ENCODE assay signal across 8 mouse cellular contexts in the genomic region with DNA sequence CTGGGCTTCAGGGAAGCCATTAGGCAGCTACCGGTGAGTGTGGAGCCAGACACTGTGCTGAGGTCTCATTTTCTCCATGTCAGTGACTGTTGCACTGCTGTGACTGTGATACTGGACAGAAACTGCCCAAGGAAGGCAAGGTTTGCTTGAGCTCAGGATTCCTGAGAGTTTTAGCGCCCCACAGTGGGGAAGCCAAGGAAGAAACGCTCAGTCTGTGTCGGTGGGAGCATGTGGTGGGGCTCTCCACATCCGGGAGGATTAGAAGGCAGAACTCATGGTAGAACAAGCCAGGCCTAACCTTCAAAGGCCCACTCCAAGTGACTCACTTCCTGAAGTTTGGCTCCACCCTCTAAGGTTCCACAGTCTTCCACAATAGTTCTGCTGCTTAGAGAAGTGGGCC. TPM values are rescaled to one million over a fixed set of nuclear protein-coding genes. Genes with fewer than 3 reads are reported as not detected.
DNase-seq lines count a peak whose midpoint lies in the region; ATAC-seq lines count a peak whose summit lies in the region.

No protein-coding gene starts in this region.

- no peak for ATAC-seq in embryonic facial prominence, embryonic 11.5 days (replicated peaks; ENCODE audit: insufficient number of reproducible peaks, low FRiP score, low TSS enrichment, low read depth)

- 27% methylated on average over 5 of the region's 5 CpGs for WGBS in embryonic facial prominence, embryonic 11.5 days

- no peaks in the 10 kb centered on the region for H3K4me1 ChIP-seq in embryonic facial prominence, embryonic 11.5 days (ENCODE audit: control insufficient read depth, insufficient read depth, low read length)

- no peak overlapping the region for H3K4me3 ChIP-seq in embryonic facial prominence, embryonic 11.5 days (ENCODE audit: low read depth, low read length)

- H3K4me2 ChIP-seq in embryonic facial prominence, embryonic 11.5 days (ENCODE audit: low read depth, low read length): no peak overlapping the region

- H3K36me3 ChIP-seq in embryonic facial prominence, embryonic 11.5 days (replicated peaks; ENCODE audit: control insufficient read depth, insufficient read depth, low read depth, low read length): no peaks in the 10 kb centered on the region

- no peak overlapping the region for H3K9ac ChIP-seq in embryonic facial prominence, embryonic 11.5 days (replicated peaks; ENCODE audit: low read length)

- intact Hi-C loops in gastrocnemius, postnatal 36 days (cut with DNase I): loop anchor here (2.0 to 5.0 kb wide), 2 partner anchors 84 to 156 kb away; a partner anchor contains a TSS

- no peaks in the 10 kb centered on the region for H3K27me3 ChIP-seq in embryonic facial prominence, embryonic 11.5 days (ENCODE audit: control insufficient read depth, insufficient read depth, low read length)

- DNase-seq in gastrocnemius, adult 18-20 months (ENCODE audit: low spot score): peak; percentile 45
- DNase-seq in gastrocnemius, postnatal 36 days: no peak
- DNase-seq in urinary bladder, postnatal 14 days (ENCODE audit: low spot score): peak; percentile 42
- DNase-seq in urinary bladder, adult 2 months (ENCODE audit: low spot score): no peak
- DNase-seq in embryonic facial prominence, embryonic 11.5 days (ENCODE audit: low spot score): peak; percentile 53
- peak; percentile 73 for DNase-seq in kidney, adult 9 months
- peak; percentile 69 to 76 for DNase-seq in lung, postnatal 4 days
- DNase-seq in testis, postnatal 10 days (ENCODE audit: low spot score): peak; percentile 79

- H3K9me3 ChIP-seq in embryonic facial prominence, embryonic 11.5 days (replicated peaks; ENCODE audit: control insufficient read depth, low read length): no peaks in the 10 kb centered on the region

- no peak overlapping the region for H3K27ac ChIP-seq in embryonic facial prominence, embryonic 11.5 days (replicated peaks; ENCODE audit: low read depth, low read length)

RNA-seq across cellular contexts. Expression of a gene that starts 55.6 kb away (rescaled TPM):
- total RNA-seq in gastrocnemius, adult 18-20 months (2021): 10 to 100 TPM; 20.1 to 22.8 TPM
- 10 to 100 TPM; 18.3 to 19.9 TPM for total RNA-seq in gastrocnemius, postnatal 36 days (2021)
- polyA plus RNA-seq in urinary bladder, adult 2 months (2012; rRNA removed): 47.8 and 59.5 TPM in 2 replicates
- polyA plus RNA-seq in embryonic facial prominence, embryonic 11.5 days (2014; fragmentation: Nextera tagmentation; extraction: Ambion mirVana): 52.1 and 56.8 TPM in 2 replicates

Comparison
In these comparisons a context has a peak if more than half of its experiments do, and no peak if none do; other contexts are left out.
1. DNase-seq: peak in gastrocnemius, adult 18-20 months (single experiment), urinary bladder, postnatal 14 days (single experiment), embryonic facial prominence, embryonic 11.5 days (single experiment), kidney, adult 9 months (single experiment), lung, postnatal 4 days (2 of 2) and testis, postnatal 10 days (single experiment); none in gastrocnemius, postnatal 36 days (0 of 2) and urinary bladder, adult 2 months (single experiment).